Mouse (Mus musculus) cortical plate, adult 2 months (tissue): ENCODE measurements around the gene Nlrc5. TPM values are rescaled to one million over a fixed set of nuclear protein-coding genes. Genes with fewer than 3 reads are reported as not detected.
A peak's percentile ranks its signal among the peaks of the same experiment; 100 is the strongest.

Experiments used
- H3K27ac ChIP-seq: fragments of 200-500 bp; 2 replicates; pipeline ENCODE4 v1.5.1; 2012; ENCODE audit warnings: low read length, control low read depth, inconsistent platforms; ENCODE audit not compliant: insufficient read depth
- H3K4me1 ChIP-seq: fragments of 200-500 bp; 2 replicates; pipeline ENCODE4 v1.6.1; 2011; ENCODE audit warnings: low read length; ENCODE audit not compliant: control insufficient read depth, insufficient read depth
- H3K4me3 ChIP-seq: fragments of 200-500 bp; 2 replicates; pipeline ENCODE4 v1.5.1; 2011; ENCODE audit warnings: mild to moderate bottlenecking, low read length, control low read depth; ENCODE audit not compliant: insufficient read depth
- CTCF ChIP-seq: fragments of 200-500 bp; IDR thresholded peaks from 2 replicates; pipeline ENCODE4 v1.5.1; 2011; ENCODE audit warnings: mild to moderate bottlenecking, control low read depth, low read length; ENCODE audit not compliant: insufficient read depth; ENCODE audit errors: extremely low read depth
- POLR2A ChIP-seq: fragments of 200-500 bp; IDR thresholded peaks from 2 replicates; pipeline ENCODE4 v1.6.1; 2011; ENCODE audit warnings: mild to moderate bottlenecking, low read length, control low read depth; ENCODE audit not compliant: insufficient read depth; ENCODE audit errors: extremely low read depth
- polyA plus RNA-seq: library from polyadenylated mRNA; depleted of rRNA; stranded (reverse); fragments of >200 nt; gene quantifications from 2 replicates; pipeline ENCODE4 v1.2.3, GENCODE M21; 2012

Gene Nlrc5
- polyA plus RNA-seq, 1 experiment, result 0.94 TPM

DNA sequence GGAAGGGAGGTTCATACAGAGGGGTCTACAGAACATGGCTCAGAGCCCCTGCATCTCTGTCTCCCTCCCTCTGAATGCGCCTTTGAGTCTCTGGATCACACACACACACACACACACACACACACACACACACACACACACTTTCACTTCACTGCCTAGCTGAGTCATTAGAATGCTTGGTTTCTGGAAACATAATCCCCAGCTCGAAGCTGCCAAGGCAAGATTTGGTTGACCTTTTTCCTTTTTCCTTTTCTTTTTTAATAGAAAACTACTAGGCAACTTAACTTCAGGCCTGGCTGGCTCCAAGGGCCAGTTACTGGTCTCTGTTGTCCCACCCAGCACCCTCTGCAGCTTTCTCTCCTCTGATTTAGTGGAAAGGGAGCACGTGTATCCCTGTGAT is 82.6 kb downstream of the Nlrc5 start:
- TF ChIP-seq CTCF (no peak), POLR2A (no peak)
- no peak overlapping the region for H3K27ac ChIP-seq
- no peak overlapping the region for H3K4me3 ChIP-seq
- H3K4me1 ChIP-seq, result no peaks in the 10 kb centered on the region

GRCm38 (mm10) chr8:94518331-94518730 is 84.2 kb downstream of the Nlrc5 start:
- H3K4me1 ChIP-seq, result no peaks in the 10 kb centered on the region
- no peak overlapping the region for H3K4me3 ChIP-seq
- TF ChIP-seq CTCF (no peak), POLR2A (no peak)
- H3K27ac ChIP-seq, result no peak overlapping the region

DNA sequence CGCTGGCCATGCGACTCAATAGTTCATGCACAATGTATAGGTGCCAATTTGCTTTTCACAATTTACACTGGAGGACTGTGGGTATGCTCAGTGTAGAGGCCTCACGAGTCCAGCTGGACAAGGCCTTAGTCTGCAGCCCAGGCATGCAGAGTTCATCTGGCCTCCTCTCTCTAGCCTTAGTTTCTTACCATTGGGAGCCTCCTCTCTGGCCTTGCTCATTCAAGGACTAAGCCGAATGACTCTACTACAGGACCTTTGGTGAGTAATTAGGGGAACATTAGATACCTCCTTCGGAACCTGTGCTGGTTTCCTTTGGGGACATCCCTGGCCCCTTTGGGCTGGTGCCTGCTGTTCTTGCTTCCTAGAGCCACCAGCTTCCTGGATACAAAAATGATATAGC is 84.9 kb downstream of the Nlrc5 start:
- no peak for TF ChIP-seq CTCF
- no peak for TF ChIP-seq POLR2A
- H3K4me3 ChIP-seq, result no peak overlapping the region
- no peaks in the 10 kb centered on the region for H3K4me1 ChIP-seq
- no peak overlapping the region for H3K27ac ChIP-seq

- Histone ChIP-seq H3K4me1 (no peaks in the 10 kb centered on the region), H3K27ac (no peak overlapping the region), H3K4me3 (no peak overlapping the region)
- TF ChIP-seq POLR2A, result no peak
- no peak for TF ChIP-seq CTCF
Measured at GRCm38 (mm10) chr8:94521481-94521880, 87.3 kb downstream of the Nlrc5 start.

DNA sequence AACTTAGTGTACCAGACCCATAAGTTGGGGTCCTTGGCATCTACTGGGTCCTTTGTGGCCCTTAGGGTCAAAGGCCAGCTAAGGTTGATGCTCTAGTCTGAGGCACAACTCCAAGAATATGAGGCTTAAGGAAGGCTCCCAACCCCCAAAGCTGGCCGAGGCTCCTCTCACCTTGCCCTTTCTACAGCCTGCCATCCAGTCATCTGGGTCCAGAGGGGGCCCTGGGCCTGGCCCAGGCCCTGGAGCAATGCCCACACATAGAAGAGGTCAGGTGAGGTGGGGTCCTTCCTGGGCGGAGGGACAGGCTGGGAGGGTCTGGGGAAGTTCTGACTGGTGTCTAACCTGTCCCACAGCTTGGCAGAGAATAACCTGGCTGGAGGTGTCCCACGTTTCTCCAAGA is 88.3 kb downstream of the Nlrc5 start:
- Histone ChIP-seq H3K4me3 (no peak overlapping the region), H3K27ac (no peak overlapping the region), H3K4me1 (no peaks in the 10 kb centered on the region)
- no peak for TF ChIP-seq CTCF
- no peak for TF ChIP-seq POLR2A

GRCm38 (mm10) chr8:94524554-94524953 is 90.4 kb downstream of the Nlrc5 start:
- TF ChIP-seq CTCF (no peak), POLR2A (no peak)
- no peak overlapping the region for H3K4me3 ChIP-seq
- H3K4me1 ChIP-seq, result no peaks in the 10 kb centered on the region

DNA sequence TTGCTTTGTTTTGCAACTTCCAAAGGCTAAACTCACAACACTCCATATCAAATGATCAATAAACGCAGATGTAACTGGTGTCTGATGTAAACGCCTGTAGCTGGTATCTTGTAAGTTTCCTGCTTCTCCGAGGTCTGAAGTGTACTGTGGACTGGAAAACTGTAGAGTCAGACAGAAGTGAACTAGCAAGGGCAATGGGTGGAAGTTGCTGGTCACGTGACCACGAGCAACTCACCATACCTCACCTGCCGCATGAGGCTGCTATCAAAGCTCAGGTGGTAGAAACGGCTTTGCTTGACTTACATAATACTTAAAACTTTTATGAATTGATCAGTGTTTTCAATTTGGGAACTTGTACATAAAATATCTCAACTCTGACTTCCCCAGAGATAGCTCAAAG is 93.0 kb downstream of the Nlrc5 start:
- Histone ChIP-seq H3K4me3 (no peak overlapping the region), H3K4me1 (no peaks in the 10 kb centered on the region), H3K27ac (no peak overlapping the region)
- TF ChIP-seq CTCF, result no peak
- TF ChIP-seq POLR2A, result no peak

More at GRCm38 (mm10) chr8:94524554-94524953, 90.4 kb downstream of the Nlrc5 start:
- H3K27ac ChIP-seq, result no peak overlapping the region

DNA sequence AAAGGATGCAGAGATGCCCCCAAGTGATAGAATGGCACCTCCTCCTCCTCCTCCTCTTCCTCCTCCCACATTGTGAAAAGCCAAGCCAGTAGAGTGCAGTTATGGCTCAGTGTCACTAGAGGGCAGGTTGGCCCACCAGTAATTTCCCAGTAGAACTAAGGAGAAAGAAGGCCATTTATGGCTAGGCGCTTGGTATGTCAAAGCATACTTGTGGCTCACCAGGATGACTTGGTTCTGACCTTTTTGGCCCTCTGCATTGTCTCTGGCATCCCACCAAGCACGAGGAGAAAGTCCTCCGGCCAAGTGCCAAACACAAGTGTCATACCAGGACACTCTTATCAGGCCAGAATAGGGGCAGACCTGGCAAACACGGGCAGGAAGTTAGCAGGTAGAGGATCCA is 94.1 kb downstream of the Nlrc5 start:
- Histone ChIP-seq H3K4me1 (no peaks in the 10 kb centered on the region), H3K4me3 (no peak overlapping the region), H3K27ac (no peak overlapping the region)
- TF ChIP-seq CTCF, result peak; percentile 92
- no peak for TF ChIP-seq POLR2A

GRCm38 (mm10) chr8:94529875-94530274 is 95.7 kb downstream of the Nlrc5 start:
- H3K27ac ChIP-seq, result no peak overlapping the region
- TF ChIP-seq CTCF, result no peak
- TF ChIP-seq POLR2A, result no peak
- H3K4me1 ChIP-seq, result no peaks in the 10 kb centered on the region
- no peak overlapping the region for H3K4me3 ChIP-seq

DNA sequence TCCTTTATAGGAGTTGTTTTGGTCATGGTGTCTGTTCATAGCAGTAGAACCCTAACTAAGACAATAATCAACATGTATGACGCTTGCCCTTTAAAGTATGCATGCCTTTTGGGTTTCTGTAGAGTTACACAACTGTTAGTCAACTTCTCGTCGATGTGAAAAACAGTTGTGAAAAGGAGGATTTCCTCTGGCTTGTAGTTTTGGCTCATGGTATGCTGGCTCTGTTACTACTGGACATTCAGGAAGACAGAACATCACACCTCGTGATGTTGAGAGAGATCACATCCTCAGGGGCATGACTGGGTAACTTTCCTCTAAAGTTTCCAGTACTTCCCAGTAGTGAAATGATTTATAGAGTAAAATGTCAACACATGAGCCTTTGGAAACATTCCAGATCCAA is 96.5 kb downstream of the Nlrc5 start:
- TF ChIP-seq CTCF (no peak), POLR2A (no peak)
- Histone ChIP-seq H3K4me1 (no peaks in the 10 kb centered on the region), H3K27ac (no peak overlapping the region), H3K4me3 (no peak overlapping the region)
